Mouse (Mus musculus): ENCODE measurements around the gene Lipn. TPM values are rescaled to one million over a fixed set of nuclear protein-coding genes. Genes with fewer than 3 reads are reported as not detected.

Gene Lipn
- polyA plus RNA-seq (2015; fragmentation: Nextera tagmentation; extraction: Ambion mirVana): not detected in 2 replicates

DNA sequence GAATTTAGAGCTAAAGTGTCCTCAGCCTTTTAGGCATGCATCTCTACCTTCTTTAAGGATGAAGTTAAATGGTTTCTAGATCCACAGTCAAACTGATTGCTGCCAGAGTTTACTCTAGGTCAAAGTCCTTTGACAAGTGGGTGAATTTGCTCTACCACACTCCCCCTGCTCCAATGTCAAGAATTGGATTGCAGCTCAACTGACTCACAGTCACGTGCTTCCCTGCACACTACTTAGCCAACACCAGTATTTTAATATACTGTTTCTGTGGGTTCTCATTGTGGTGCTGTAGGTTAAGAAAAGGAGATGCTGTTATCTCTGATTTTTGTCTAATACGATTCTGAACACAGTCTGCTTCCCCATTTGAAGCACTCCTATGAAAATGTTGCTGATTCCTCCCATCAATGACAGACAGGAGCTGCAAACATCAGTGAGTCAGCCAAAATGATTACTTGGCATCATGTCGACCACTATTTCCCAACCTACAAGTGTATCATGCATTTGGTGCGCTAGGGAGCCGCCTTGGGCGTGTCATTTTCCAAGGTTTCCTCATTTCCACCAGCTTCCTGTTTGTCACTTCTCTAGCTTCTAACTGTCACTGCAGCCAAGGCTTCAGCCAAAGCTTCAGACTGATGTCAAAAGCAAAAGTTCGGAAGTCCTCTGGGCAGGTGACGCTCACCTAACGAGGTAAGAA, at the start of gene Lipn:
TSS of gene Lipn (plus strand) at position 580 of the 694 bp plus-strand sequence.

DNA sequence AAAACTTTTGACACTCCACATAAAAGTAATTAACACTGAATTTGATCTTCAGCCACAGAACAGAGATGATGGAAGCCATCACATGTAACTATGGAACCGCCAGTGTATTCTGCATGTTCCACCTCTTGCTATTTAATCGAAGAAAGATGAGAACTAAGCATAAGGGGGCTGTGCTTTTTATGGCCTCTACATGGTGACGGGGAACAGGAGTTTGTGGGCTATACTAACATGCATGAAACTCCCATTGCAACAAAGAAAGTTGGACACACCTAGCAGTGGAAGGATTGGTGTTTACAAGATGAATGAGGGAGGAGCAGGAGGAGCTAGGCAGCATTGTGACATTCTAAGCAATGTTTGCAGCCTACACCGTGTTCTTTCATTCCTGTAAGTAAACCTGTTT, 33.5 kb downstream of the Lipn start, which contains the start of gene Lipm:
TSS of gene Lipm (plus strand) at position 301 of the 400 bp plus-strand sequence.

Small RNAs within 50 kb of the gene (microRNA-seq; reads per million reads assigned to microRNA genes)
- gene Gm23334: not detected

Other genes with a start within 250 kb of the Lipn start
- not detected in 2 replicates for gene Lipf, start 106.2 kb upstream of the Lipn start, polyA plus RNA-seq (2015; fragmentation: Nextera tagmentation; extraction: Ambion mirVana)
- gene Lipk, start 59.1 kb upstream of the Lipn start, polyA plus RNA-seq (2015; fragmentation: Nextera tagmentation; extraction: Ambion mirVana): 0.10 TPM in 1 of 2 replicates, not detected in the other
- gene Lipm, start 33.6 kb downstream of the Lipn start, polyA plus RNA-seq (2015; fragmentation: Nextera tagmentation; extraction: Ambion mirVana): not detected in 2 replicates
- not detected in 2 replicates for gene Ankrd22, start 98.7 kb downstream of the Lipn start, polyA plus RNA-seq (2015; fragmentation: Nextera tagmentation; extraction: Ambion mirVana)
- 26.1 and 28.2 TPM in 2 replicates for gene Stambpl1, start 124.9 kb downstream of the Lipn start, polyA plus RNA-seq (2015; fragmentation: Nextera tagmentation; extraction: Ambion mirVana)
- gene Acta2, start 188.2 kb downstream of the Lipn start, polyA plus RNA-seq (2015; fragmentation: Nextera tagmentation; extraction: Ambion mirVana): 8.2 and 12.0 TPM in 2 replicates
- 2.8 and 4.9 TPM in 2 replicates for gene Fas, start 223.3 kb downstream of the Lipn start, polyA plus RNA-seq (2015; fragmentation: Nextera tagmentation; extraction: Ambion mirVana)

Data from neural tube, postnatal 0 days (tissue).